Mouse (Mus musculus) liver, embryonic 14.5 days (tissue): ENCODE measurements around the gene Arfgef2.

Experiments used
- CTCF ChIP-seq: IDR thresholded peaks from 2 replicates; pipeline ENCODE4 v1.5.1; 2016; ENCODE audit warnings: antibody characterized with exemption, low read depth, control low read depth
- EP300 ChIP-seq: IDR thresholded peaks from 2 replicates; pipeline ENCODE4 v1.6.1; 2016; ENCODE audit warnings: antibody characterized with exemption, low read depth

DNA sequence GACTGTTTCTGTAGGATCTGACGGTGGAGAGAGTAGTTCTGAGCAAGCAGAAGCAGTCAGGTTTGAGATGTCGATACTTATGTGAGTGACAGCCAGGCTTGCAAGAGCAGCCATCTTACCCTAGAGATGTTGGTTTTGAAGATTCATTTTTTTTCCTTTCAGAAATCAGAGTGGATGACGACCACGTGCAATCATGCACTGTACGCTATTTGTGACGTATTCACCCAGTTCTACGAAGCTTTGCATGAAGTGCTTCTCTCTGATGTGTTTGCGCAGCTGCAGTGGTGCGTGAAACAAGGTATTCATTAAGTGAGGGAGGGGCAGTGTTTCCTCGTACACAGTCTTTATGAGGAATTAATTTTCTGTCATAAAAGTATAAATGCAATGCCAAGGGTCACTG lies 70.9 kb downstream of the Arfgef2 start:
- no peak for TF ChIP-seq CTCF
- no peak for TF ChIP-seq EP300
